Mouse (Mus musculus): Measurements from ENCODE around the gene Chrnb2. TPM values are rescaled to one million over a fixed set of nuclear protein-coding genes. Genes with fewer than 3 reads are reported as not detected.
"Not testable (repeated sequence)": the region's sequence is repeated elsewhere in the genome, so short reads cannot be mapped to it uniquely, and the experiment has no call there.

Gene Chrnb2
- polyA plus RNA-seq, 1 experiment from 2014 or later, result 0.27 TPM

- TF ChIP-seq EP300 (IDR thresholded peaks at IDR 0.05; ENCODE audit: low read depth) (no peak), CTCF (IDR thresholded peaks at IDR 0.05; ENCODE audit: low read depth) (no peak)
- Histone ChIP-seq H3K4me3 (ENCODE audit: low read depth, low read length) (no peak overlapping the region), H3K4me2 (ENCODE audit: low read depth, low read length) (no peak overlapping the region), H3K36me3 (replicated peaks; ENCODE audit: insufficient read depth, low read length) (no peaks in the 10 kb centered on the region), H3K4me1 (ENCODE audit: insufficient read depth) (peaks cover 7% of the 10 kb centered on the region), H3K27me3 (ENCODE audit: insufficient read depth, low read length) (no peaks in the 10 kb centered on the region), H3K9ac (replicated peaks) (no peak overlapping the region), H3K9me3 (ENCODE audit: low read length) (0 out of 2 replicates have a peak, but pooled peaks cover 3% of the 10 kb centered on the region), H3K27ac (ENCODE audit: low read depth) (no peak overlapping the region)
- 85% methylated on average over 3 of the region's 3 CpGs for WGBS (ENCODE audit: insufficient replicate concordance)
- DNase-seq (no peak), ATAC-seq (no peak)
Measured at GRCm38 (mm10) chr3:89807171-89807570, 42.7 kb upstream of the Chrnb2 start.

- Histone ChIP-seq H3K4me1 (ENCODE audit: insufficient read depth) (peaks cover 7% of the 10 kb centered on the region), H3K9me3 (ENCODE audit: low read length) (0 out of 2 replicates have a peak, but pooled peaks cover 3% of the 10 kb centered on the region), H3K4me2 (ENCODE audit: low read depth, low read length) (no peak overlapping the region), H3K36me3 (replicated peaks; ENCODE audit: insufficient read depth, low read length) (no peaks in the 10 kb centered on the region), H3K4me3 (ENCODE audit: low read depth, low read length) (no peak overlapping the region), H3K9ac (replicated peaks) (no peak overlapping the region), H3K27me3 (ENCODE audit: insufficient read depth, low read length) (no peaks in the 10 kb centered on the region), H3K27ac (ENCODE audit: low read depth) (no peak overlapping the region)
- 93% methylated on average over 2 of the region's 2 CpGs for WGBS (ENCODE audit: insufficient replicate concordance)
- ATAC-seq (no peak), DNase-seq (no peak)
- TF ChIP-seq CTCF (IDR thresholded peaks at IDR 0.05; ENCODE audit: low read depth) (peak; percentile 56), EP300 (IDR thresholded peaks at IDR 0.05; ENCODE audit: low read depth) (no peak)
Measured at GRCm38 (mm10) chr3:89806751-89807150, 42.3 kb upstream of the Chrnb2 start.

GRCm38 (mm10) chr3:89805179-89805578 lies 40.7 kb upstream of the Chrnb2 start:
- Histone ChIP-seq H3K4me1 (ENCODE audit: insufficient read depth) (peaks cover 7% of the 10 kb centered on the region), H3K4me3 (ENCODE audit: low read depth, low read length) (no peak overlapping the region), H3K4me2 (ENCODE audit: low read depth, low read length) (no peak overlapping the region), H3K27me3 (ENCODE audit: insufficient read depth, low read length) (no peaks in the 10 kb centered on the region), H3K9me3 (ENCODE audit: low read length) (0 out of 2 replicates have a peak, but pooled peaks cover 3% of the 10 kb centered on the region), H3K36me3 (replicated peaks; ENCODE audit: insufficient read depth, low read length) (no peaks in the 10 kb centered on the region), H3K27ac (ENCODE audit: low read depth) (no peak overlapping the region), H3K9ac (replicated peaks) (no peak overlapping the region)
- DNase-seq (no peak), ATAC-seq (no peak)
- no peak for TF ChIP-seq CTCF (IDR thresholded peaks at IDR 0.05; ENCODE audit: low read depth)
- TF ChIP-seq EP300 (IDR thresholded peaks at IDR 0.05; ENCODE audit: low read depth), result no peak
- 68% methylated on average over 4 of the region's 4 CpGs for WGBS (ENCODE audit: insufficient replicate concordance)

GRCm38 (mm10) chr3:89802876-89803275 lies 38.4 kb upstream of the Chrnb2 start:
- no peak for TF ChIP-seq EP300 (IDR thresholded peaks at IDR 0.05; ENCODE audit: low read depth)
- no peak for TF ChIP-seq CTCF (IDR thresholded peaks at IDR 0.05; ENCODE audit: low read depth)
- ATAC-seq (no peak), DNase-seq (no peak)
- no peaks in the 10 kb centered on the region for H3K36me3 ChIP-seq (replicated peaks; ENCODE audit: insufficient read depth, low read length)
- no peak overlapping the region for H3K27ac ChIP-seq (ENCODE audit: low read depth)
- no peak overlapping the region for H3K4me3 ChIP-seq (ENCODE audit: low read depth, low read length)
- no peak overlapping the region for H3K4me2 ChIP-seq (ENCODE audit: low read depth, low read length)
- WGBS (ENCODE audit: insufficient replicate concordance), result 76% methylated on average over 15 of the region's 15 CpGs
- H3K27me3 ChIP-seq (ENCODE audit: insufficient read depth, low read length), result no peaks in the 10 kb centered on the region
- 0 out of 2 replicates have a peak, but pooled peaks cover 3% of the 10 kb centered on the region for H3K9me3 ChIP-seq (ENCODE audit: low read length)
- H3K4me1 ChIP-seq (ENCODE audit: insufficient read depth), result peaks cover 3% of the 10 kb centered on the region; the same call in 1 of the 2 replicates
- no peak overlapping the region for H3K9ac ChIP-seq (replicated peaks)

GRCm38 (mm10) chr3:89801507-89801847 lies 37.0 kb upstream of the Chrnb2 start:
- no peak for TF ChIP-seq EP300 (IDR thresholded peaks at IDR 0.05; ENCODE audit: low read depth)
- peak; percentile 16 for TF ChIP-seq CTCF (IDR thresholded peaks at IDR 0.05; ENCODE audit: low read depth)
- H3K27ac ChIP-seq (ENCODE audit: low read depth), result peak overlapping the region; percentile 23; the same call in 1 of the 2 replicates
- WGBS (ENCODE audit: insufficient replicate concordance), result 3% methylated on average over 3 of the region's 3 CpGs

GRCm38 (mm10) chr3:89800774-89801506 lies 36.5 kb upstream of the Chrnb2 start:
- ATAC-seq, result no peak
- WGBS (ENCODE audit: insufficient replicate concordance), result 64% methylated on average over 5 of the region's 5 CpGs
- Histone ChIP-seq H3K27ac (ENCODE audit: low read depth) (no peak overlapping the region), H3K4me1 (ENCODE audit: insufficient read depth) (no peaks in the 10 kb centered on the region; the same call in 1 of the 2 replicates), H3K4me2 (ENCODE audit: low read depth, low read length) (no peak overlapping the region), H3K4me3 (ENCODE audit: low read depth, low read length) (no peak overlapping the region), H3K36me3 (replicated peaks; ENCODE audit: insufficient read depth, low read length) (no peaks in the 10 kb centered on the region), H3K27me3 (ENCODE audit: insufficient read depth, low read length) (no peaks in the 10 kb centered on the region), H3K9me3 (ENCODE audit: low read length) (no peaks in the 10 kb centered on the region), H3K9ac (replicated peaks) (no peak overlapping the region)
- TF ChIP-seq CTCF (IDR thresholded peaks at IDR 0.05; ENCODE audit: low read depth) (no peak), EP300 (IDR thresholded peaks at IDR 0.05; ENCODE audit: low read depth) (no peak)
- DNase-seq, result no peak

More at GRCm38 (mm10) chr3:89801507-89801847, 37.0 kb upstream of the Chrnb2 start:
- Histone ChIP-seq H3K4me3 (ENCODE audit: low read depth, low read length) (no peak overlapping the region), H3K9me3 (ENCODE audit: low read length) (no peaks in the 10 kb centered on the region), H3K27me3 (ENCODE audit: insufficient read depth, low read length) (no peaks in the 10 kb centered on the region), H3K4me1 (ENCODE audit: insufficient read depth) (no peaks in the 10 kb centered on the region), H3K4me2 (ENCODE audit: low read depth, low read length) (no peak overlapping the region), H3K36me3 (replicated peaks; ENCODE audit: insufficient read depth, low read length) (no peaks in the 10 kb centered on the region), H3K9ac (replicated peaks) (no peak overlapping the region)
- DNase-seq, result no peak
- ATAC-seq, result peak; percentile 71

- not testable (repeated sequence) for H3K4me2 ChIP-seq (ENCODE audit: low read depth, low read length); H3K9me3 ChIP-seq (ENCODE audit: low read length); H3K36me3 ChIP-seq (replicated peaks; ENCODE audit: insufficient read depth, low read length); DNase-seq; H3K27ac ChIP-seq (ENCODE audit: low read depth); H3K27me3 ChIP-seq (ENCODE audit: insufficient read depth, low read length); H3K4me3 ChIP-seq (ENCODE audit: low read depth, low read length); H3K4me1 ChIP-seq (ENCODE audit: insufficient read depth); H3K9ac ChIP-seq (replicated peaks); ATAC-seq
- WGBS (ENCODE audit: insufficient replicate concordance), result 70% methylated on average over 3 of the region's 3 CpGs
Measured at GRCm38 (mm10) chr3:89800078-89800477, 35.6 kb upstream of the Chrnb2 start.

Measured in liver, postnatal 0 days (tissue).